Mouse (Mus musculus) brain, embryonic 14.5 days (tissue): ENCODE results near the gene Shld1.

Experiments used
- CTCF ChIP-seq: fragments of 200-500 bp; IDR thresholded peaks from 2 replicates; pipeline ENCODE4 v1.5.1; 2012; ENCODE audit warnings: inconsistent platforms, mild to moderate bottlenecking, moderate library complexity, borderline replicate concordance; ENCODE audit not compliant: insufficient read depth, insufficient read length; ENCODE audit errors: extremely low read depth
- POLR2A ChIP-seq: fragments of 200-500 bp; IDR thresholded peaks from 2 replicates; pipeline ENCODE4 v1.6.1; 2012; ENCODE audit warnings: mild to moderate bottlenecking, inconsistent platforms, borderline replicate concordance; ENCODE audit not compliant: poor library complexity, insufficient read depth, insufficient read length, severe bottlenecking; ENCODE audit errors: extremely low read depth

GRCm38 (mm10) chr2:132752398-132752797 lies 65.7 kb downstream of the Shld1 start:
- TF ChIP-seq POLR2A (no peak), CTCF (no peak)
